Mouse (Mus musculus) CH12.LX (cell line): ENCODE measurements at regions not wholly inside any gene's neighbourhood (a gene's known extent, or its start where the extent isn't known, plus 50 kb on each side); places are given as distances from the start of the nearest gene placed in this dataset.

ENCODE experiments used
- DNase-seq: peaks from one replicate; pipeline ENCODE4 v3.0.0-alpha.2; 2013; ENCODE audit errors: extremely low read depth
- H3K27ac ChIP-seq: 2 replicates; pipeline ENCODE4 v1.5.1; 2012; ENCODE audit warnings: low read depth, mild to moderate bottlenecking, control low read depth, moderate library complexity; ENCODE audit not compliant: insufficient read depth
- H3K27me3 ChIP-seq: replicated peaks from 2 replicates; pipeline ENCODE3; 2012; ENCODE audit warnings: inconsistent platforms
- H3K36me3 ChIP-seq, 2 experiments: replicated peaks in 1 of 2; 2 replicates each; pipeline versions ENCODE3 to v1.6.1; 2012; ENCODE audit warnings: inconsistent platforms in 1 of 2, low read length in 1 of 2, mild to moderate bottlenecking in 1 of 2, mixed read lengths in 1 of 2, moderate library complexity in 1 of 2; ENCODE audit not compliant: control insufficient read depth in 1 of 2, insufficient read depth in 1 of 2
- H3K4me1 ChIP-seq, 2 experiments: 2 replicates each; pipeline ENCODE4 v1.6.1; 2012; ENCODE audit warnings: inconsistent platforms in 1 of 2, moderate library complexity in 1 of 2; ENCODE audit not compliant: insufficient read depth in 2 of 2, control insufficient read depth in 1 of 2
- H3K4me2 ChIP-seq: 2 replicates; pipeline ENCODE4 v1.6.1; 2012; ENCODE audit warnings: low read depth, mild to moderate bottlenecking, control low read depth; ENCODE audit not compliant: poor library complexity, insufficient read depth, severe bottlenecking
- H3K4me3 ChIP-seq, 3 experiments: fragments of 150-350 bp in 1 of 3; sonication (generic) in 1 of 3; replicated peaks in 1 of 3; 2 replicates each; pipeline versions ENCODE3 to v1.5.1; 2011 to 2012; ENCODE audit warnings: low read depth in 2 of 3, low read length in 2 of 3, mild to moderate bottlenecking in 2 of 3, moderate library complexity in 2 of 3, control low read depth in 1 of 3, improper control_type of control experiment in 1 of 3, inconsistent platforms in 1 of 3, mixed read lengths in 1 of 3; ENCODE audit not compliant: poor library complexity in 1 of 3
- H3K79me2 ChIP-seq: replicated peaks from 2 replicates; pipeline ENCODE4 v1.6.1; 2012; ENCODE audit warnings: mild to moderate bottlenecking, moderate library complexity; ENCODE audit not compliant: control insufficient read depth, poor library complexity, insufficient read depth, severe bottlenecking; ENCODE audit errors: extremely low read depth
- H3K9ac ChIP-seq: 2 replicates; pipeline ENCODE4 v1.6.1; 2012; ENCODE audit warnings: low read depth, mild to moderate bottlenecking, control low read depth, moderate library complexity; ENCODE audit not compliant: insufficient read depth
- H3K9me3 ChIP-seq: replicated peaks from 2 replicates; pipeline ENCODE3; 2012; ENCODE audit warnings: low read length, inconsistent platforms, mixed read lengths
- BHLHE40 ChIP-seq: IDR thresholded peaks from 2 replicates; pipeline ENCODE4 v1.6.1; 2011; ENCODE audit warnings: mild to moderate bottlenecking, low read depth, low read length, improper control_type of control experiment
- CHD1 ChIP-seq: IDR thresholded peaks from 2 replicates; pipeline ENCODE4 v1.6.1; 2012; ENCODE audit warnings: low read depth, low read length, improper control_type of control experiment, inconsistent platforms
- ELF1 ChIP-seq: IDR thresholded peaks from 2 replicates; pipeline ENCODE4 v1.6.1; 2014; ENCODE audit warnings: low read depth, mild to moderate bottlenecking, inconsistent platforms, low read length, improper control_type of control experiment
- EP300 ChIP-seq: IDR thresholded peaks from 2 replicates; pipeline ENCODE4 v1.6.1; 2011; ENCODE audit warnings: low read length, improper control_type of control experiment
- HCFC1 ChIP-seq: IDR thresholded peaks from 2 replicates; pipeline ENCODE4 v1.6.1; 2012; ENCODE audit warnings: low read depth, mild to moderate bottlenecking, inconsistent platforms, low read length, improper control_type of control experiment
- JUN ChIP-seq: IDR thresholded peaks from 2 replicates; pipeline ENCODE4 v1.6.1; 2011; ENCODE audit warnings: low read depth, mild to moderate bottlenecking, low read length, improper control_type of control experiment, moderate library complexity; ENCODE audit not compliant: insufficient read depth
- JUND ChIP-seq: conservative IDR thresholded peaks from 2 replicates; pipeline ENCODE4 v1.6.1; 2011; ENCODE audit warnings: low read depth, low read length, improper control_type of control experiment
- MAFK ChIP-seq: IDR thresholded peaks from 2 replicates; pipeline ENCODE4 v1.6.1; 2011; ENCODE audit warnings: low read length, improper control_type of control experiment; ENCODE audit not compliant: insufficient replicate concordance
- MAX ChIP-seq: IDR thresholded peaks from 2 replicates; pipeline ENCODE4 v1.6.1; 2011; ENCODE audit warnings: low read length, improper control_type of control experiment
- MAZ ChIP-seq: IDR thresholded peaks from 2 replicates; pipeline ENCODE4 v1.6.1; 2012; ENCODE audit warnings: low read depth, mild to moderate bottlenecking, inconsistent platforms, low read length, improper control_type of control experiment, moderate library complexity
- MXI1 ChIP-seq: IDR thresholded peaks from 2 replicates; pipeline ENCODE4 v1.6.1; 2011; ENCODE audit warnings: mild to moderate bottlenecking, low read depth, low read length, improper control_type of control experiment
- MYC ChIP-seq: IDR thresholded peaks from 2 replicates; pipeline ENCODE4 v1.6.1; 2011; ENCODE audit warnings: low read depth, mild to moderate bottlenecking, improper control_type of control experiment, low read length
- NELFE ChIP-seq: IDR thresholded peaks from 2 replicates; pipeline ENCODE4 v1.6.1; 2011; ENCODE audit warnings: low read depth, low read length, improper control_type of control experiment
- NRF1 ChIP-seq: IDR thresholded peaks from 2 replicates; pipeline ENCODE4 v1.6.1; 2014; ENCODE audit warnings: low read depth, mild to moderate bottlenecking, inconsistent platforms, low read length, improper control_type of control experiment, moderate library complexity
- POLR2A ChIP-seq: IDR thresholded peaks from 2 replicates; pipeline ENCODE4 v1.6.1; 2011; ENCODE audit warnings: low read depth, mild to moderate bottlenecking, improper control_type of control experiment, low read length
- RAD21 ChIP-seq: IDR thresholded peaks from 2 replicates; pipeline ENCODE4 v1.6.1; 2011; ENCODE audit warnings: low read depth, mild to moderate bottlenecking, low read length, improper control_type of control experiment, moderate library complexity
- RCOR1 ChIP-seq: conservative IDR thresholded peaks from 2 replicates; pipeline ENCODE4 v1.6.1; 2012; ENCODE audit warnings: low read depth, mild to moderate bottlenecking, inconsistent platforms, low read length, improper control_type of control experiment
- SIN3A ChIP-seq: IDR thresholded peaks from 2 replicates; pipeline ENCODE4 v1.6.1; 2012; ENCODE audit warnings: low read length, improper control_type of control experiment, inconsistent platforms
- SMC3 ChIP-seq: IDR thresholded peaks from 2 replicates; pipeline ENCODE4 v1.6.1; 2011; ENCODE audit warnings: low read depth, low read length, improper control_type of control experiment
- TBP ChIP-seq: conservative IDR thresholded peaks from 2 replicates; pipeline ENCODE4 v1.6.1; 2011; ENCODE audit warnings: low read depth, low read length, improper control_type of control experiment
- USF2 ChIP-seq: conservative IDR thresholded peaks from 2 replicates; pipeline ENCODE4 v1.6.1; 2011; ENCODE audit warnings: low read depth, low read length, improper control_type of control experiment
- ZC3H11A ChIP-seq: IDR thresholded peaks from 2 replicates; pipeline ENCODE4 v1.6.1; 2012; ENCODE audit warnings: low read depth, mild to moderate bottlenecking, inconsistent platforms, low read length, improper control_type of control experiment
- ZMIZ1 ChIP-seq: IDR thresholded peaks from 2 replicates; pipeline ENCODE4 v1.6.1; 2012; ENCODE audit warnings: low read depth, mild to moderate bottlenecking, inconsistent platforms, low read length, improper control_type of control experiment
- ZNF384 ChIP-seq: IDR thresholded peaks from 2 replicates; pipeline ENCODE4 v1.6.1; 2012; ENCODE audit warnings: low read depth, low read length, improper control_type of control experiment, inconsistent platforms
- dilution Hi-C: fragments of 300-500 bp; cut with MboI; formaldehyde crosslinking; loops from 2 replicates; pipeline ENCODE4 v1.14.3; 2020; ENCODE audit warnings: low sequenced_read_pairs; ENCODE audit not compliant: extremely low pct_unique_long_range_greater_than_20kb, extremely low pct_ligation_motif_present
- in situ Hi-C: fragments of 300-500 bp; cut with MboI; formaldehyde crosslinking; loops from 3 replicates; pipeline ENCODE4 v1.14.3; 2019; ENCODE audit warnings: low sequenced_read_pairs, low pct_ligation_motif_present, low pct_unique_long_range_greater_than_20kb, mixed read lengths

GRCm38 (mm10) chr3:66462341-66462740, 165.7 kb upstream of the Veph1 start:
- no peak overlapping the region for H3K27ac ChIP-seq
- no peaks in the 10 kb centered on the region for H3K4me1 ChIP-seq
- H3K79me2 ChIP-seq = no peaks in the 10 kb centered on the region
- no peaks in the 10 kb centered on the region for H3K27me3 ChIP-seq
- in situ Hi-C loops = no loop called here
- DNase-seq = no peak
- dilution Hi-C loops = no loop called here
- no peak overlapping the region for H3K4me2 ChIP-seq
- H3K4me3 ChIP-seq = no peak overlapping the region
- H3K36me3 ChIP-seq = no peaks in the 10 kb centered on the region
- H3K9me3 ChIP-seq = no peaks in the 10 kb centered on the region
- H3K9ac ChIP-seq = no peak overlapping the region
- TF ChIP-seq TBP (no peak), MAFK (no peak), MAX (no peak), BHLHE40 (no peak), ZMIZ1 (no peak), ZNF384 (no peak), HCFC1 (no peak), CHD1 (no peak), ZC3H11A (no peak), NRF1 (no peak), SIN3A (no peak), MXI1 (no peak), RAD21 (no peak), NELFE (no peak), ELF1 (no peak), SMC3 (no peak), JUND (no peak), MAZ (no peak), MYC (no peak), POLR2A (no peak)

- no peak for TF ChIP-seq BHLHE40
- no peak for TF ChIP-seq ZC3H11A
- TF ChIP-seq SMC3 = no peak
- no peak for TF ChIP-seq JUN
- no peak for TF ChIP-seq USF2
- TF ChIP-seq RCOR1 = no peak
- no peak for TF ChIP-seq EP300
- TF ChIP-seq MYC = no peak
- no peak overlapping the region for H3K4me3 ChIP-seq
- H3K4me2 ChIP-seq = no peak overlapping the region
- H3K27me3 ChIP-seq = no peaks in the 10 kb centered on the region
- dilution Hi-C loops (no loop called here), in situ Hi-C loops (no loop called here)
- H3K79me2 ChIP-seq = no peaks in the 10 kb centered on the region
- H3K27ac ChIP-seq = no peak overlapping the region
- no peaks in the 10 kb centered on the region for H3K4me1 ChIP-seq
- no peak for DNase-seq
- no peak overlapping the region for H3K9ac ChIP-seq
- no peaks in the 10 kb centered on the region for H3K36me3 ChIP-seq
- no peaks in the 10 kb centered on the region for H3K9me3 ChIP-seq
Measured at GRCm38 (mm10) chr3:66446274-66447159, 149.9 kb upstream of the Veph1 start.
